Mouse (Mus musculus): ENCODE data around the gene Plekhg3. TPM values are rescaled to one million over a fixed set of nuclear protein-coding genes. Genes with fewer than 3 reads are reported as not detected.
A peak's percentile ranks its signal among the peaks of the same experiment; 100 is the strongest.

The Plekhg3 gene
- polyA plus RNA-seq, 1 experiment from 2014 or later, result 1.5 TPM

DNA sequence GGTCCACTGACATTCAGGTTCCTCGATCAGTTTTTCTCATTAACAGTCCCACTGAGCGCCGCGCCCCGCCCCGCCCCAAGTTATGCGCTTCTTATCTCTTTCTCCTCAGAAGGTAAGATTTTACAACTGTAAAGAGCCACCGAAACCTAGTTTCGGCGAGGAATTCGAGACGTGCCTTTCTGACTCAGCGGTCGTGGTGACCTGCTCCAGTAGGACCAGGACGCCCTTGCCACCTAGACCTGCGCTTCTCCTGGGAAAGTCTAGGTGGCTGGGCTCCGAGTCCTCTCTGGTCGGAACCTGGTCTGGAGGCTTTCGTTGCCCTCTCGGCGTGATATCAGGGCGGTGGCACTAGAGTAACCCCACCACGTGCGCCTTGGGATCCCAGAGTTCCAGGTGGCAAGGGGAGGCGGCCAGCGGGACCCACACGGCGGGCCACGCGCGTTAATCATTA, 2.3 kb downstream of the Plekhg3 start:
- Histone ChIP-seq H3K36me3 (ENCODE audit: control insufficient read depth, insufficient read depth, low read length) (no peaks in the 10 kb centered on the region), H3K27me3 (ENCODE audit: control insufficient read depth, insufficient read depth, low read length) (peaks cover 43% of the 10 kb centered on the region), H3K4me3 (ENCODE audit: low read depth, low read length) (peak overlapping the region; percentile 54), H3K4me1 (ENCODE audit: control insufficient read depth, insufficient read depth, low read length) (peaks cover 8% of the 10 kb centered on the region; the same call in 1 of the 2 replicates), H3K9me3 (ENCODE audit: control insufficient read depth, low read length) (no peaks in the 10 kb centered on the region), H3K9ac (ENCODE audit: low read length) (peak overlapping the region; percentile 62), H3K27ac (ENCODE audit: low read depth, low read length) (no peak overlapping the region), H3K4me2 (ENCODE audit: low read depth) (peak overlapping the region; percentile 94)
- ATAC-seq (ENCODE audit: insufficient read depth, low FRiP score, low TSS enrichment), result peak; percentile 24; the same call in 1 of the 2 replicates
- under 1% methylated on average over 31 of the region's 31 CpGs for whole genome bisulfite sequencing
- no peak for DNase-seq (ENCODE audit: low spot score)

- DNase-seq (ENCODE audit: low spot score), result peak; percentile 71
- Histone ChIP-seq H3K4me3 (ENCODE audit: low read depth, low read length) (peak overlapping the region; percentile 54), H3K9me3 (ENCODE audit: control insufficient read depth, low read length) (no peaks in the 10 kb centered on the region), H3K27ac (ENCODE audit: low read depth, low read length) (no peak overlapping the region), H3K27me3 (ENCODE audit: control insufficient read depth, insufficient read depth, low read length) (peaks cover 43% of the 10 kb centered on the region), H3K4me1 (ENCODE audit: control insufficient read depth, insufficient read depth, low read length) (peaks cover 8% of the 10 kb centered on the region; the same call in 1 of the 2 replicates), H3K9ac (ENCODE audit: low read length) (peak overlapping the region; percentile 62), H3K36me3 (ENCODE audit: control insufficient read depth, insufficient read depth, low read length) (no peaks in the 10 kb centered on the region), H3K4me2 (ENCODE audit: low read depth) (peak overlapping the region; percentile 94)
- under 1% methylated on average over 52 of the region's 74 CpGs for WGBS
- ATAC-seq (ENCODE audit: insufficient read depth, low FRiP score, low TSS enrichment), result peak; percentile 60
Measured at GRCm38 (mm10) chr12:76533377-76534222, 2.9 kb downstream of the Plekhg3 start.

DNA sequence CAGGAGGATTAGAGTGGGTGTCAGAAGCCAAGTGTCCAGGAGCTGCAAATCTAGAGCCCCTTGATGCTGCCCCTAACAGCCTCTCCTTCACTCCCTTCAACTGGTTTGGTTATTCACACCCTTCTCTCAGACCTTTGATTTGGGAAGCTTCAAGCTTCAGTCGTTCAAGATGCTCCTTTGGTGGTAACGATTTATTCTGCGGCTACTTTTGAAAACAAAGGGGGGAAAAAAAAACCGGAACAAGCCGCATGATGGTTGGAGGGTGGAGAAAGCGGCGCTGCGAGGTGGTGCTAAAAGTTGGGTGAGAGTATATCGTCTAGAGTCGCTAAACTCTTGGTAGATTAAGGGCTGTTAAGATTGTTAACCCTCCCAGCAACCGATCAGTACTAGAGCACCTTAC, 3.5 kb downstream of the Plekhg3 start:
- DNase-seq (ENCODE audit: low spot score), result no peak
- Histone ChIP-seq H3K36me3 (ENCODE audit: control insufficient read depth, insufficient read depth, low read length) (no peaks in the 10 kb centered on the region), H3K4me1 (ENCODE audit: control insufficient read depth, insufficient read depth, low read length) (peaks cover 8% of the 10 kb centered on the region; the same call in 1 of the 2 replicates), H3K9ac (ENCODE audit: low read length) (peak overlapping the region; percentile 62; the same call in 1 of the 2 replicates), H3K4me3 (ENCODE audit: low read depth, low read length) (peak overlapping the region; percentile 54), H3K27me3 (ENCODE audit: control insufficient read depth, insufficient read depth, low read length) (peaks cover 43% of the 10 kb centered on the region), H3K9me3 (ENCODE audit: control insufficient read depth, low read length) (no peaks in the 10 kb centered on the region), H3K27ac (ENCODE audit: low read depth, low read length) (no peak overlapping the region), H3K4me2 (ENCODE audit: low read depth) (peak overlapping the region; percentile 94)
- 1% methylated on average over 11 of the region's 11 CpGs for WGBS
- ATAC-seq (ENCODE audit: insufficient read depth, low FRiP score, low TSS enrichment), result no peak

GRCm38 (mm10) chr12:76534641-76535283, 4.1 kb downstream of the Plekhg3 start:
- no peak for DNase-seq (ENCODE audit: low spot score)
- H3K4me3 ChIP-seq (ENCODE audit: low read depth, low read length), result peak overlapping the region; percentile 54; the same call in 1 of the 2 replicates

DNA sequence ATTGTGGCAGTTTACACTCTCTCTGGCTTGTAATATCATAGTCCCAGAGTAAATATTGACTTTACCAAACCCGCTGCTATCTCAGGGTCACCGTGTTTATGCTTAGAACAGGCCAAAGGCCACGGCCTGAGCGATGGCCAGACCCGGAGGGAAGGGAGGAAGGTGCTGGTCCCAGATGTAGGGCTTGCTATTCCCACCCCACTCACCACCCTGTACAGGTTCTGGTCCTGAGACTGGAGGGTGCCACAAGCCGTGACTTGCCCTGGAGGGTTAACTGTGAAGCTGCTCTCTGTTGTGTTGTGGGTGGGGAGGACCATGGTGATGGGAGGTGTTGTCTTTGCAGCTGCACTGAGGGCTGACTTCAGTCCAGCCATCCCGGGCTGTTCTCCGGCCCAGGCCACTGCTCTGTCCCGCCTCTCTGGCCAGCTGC, 4.8 kb downstream of the Plekhg3 start:
- Histone ChIP-seq H3K27ac (ENCODE audit: low read depth, low read length) (no peak overlapping the region), H3K9ac (ENCODE audit: low read length) (no peak overlapping the region), H3K4me3 (ENCODE audit: low read depth, low read length) (no peak overlapping the region), H3K4me1 (ENCODE audit: control insufficient read depth, insufficient read depth, low read length) (peaks cover 8% of the 10 kb centered on the region; the same call in 1 of the 2 replicates), H3K36me3 (ENCODE audit: control insufficient read depth, insufficient read depth, low read length) (no peaks in the 10 kb centered on the region), H3K4me2 (ENCODE audit: low read depth) (no peak overlapping the region), H3K9me3 (ENCODE audit: control insufficient read depth, low read length) (no peaks in the 10 kb centered on the region), H3K27me3 (ENCODE audit: control insufficient read depth, insufficient read depth, low read length) (peaks cover 43% of the 10 kb centered on the region)
- no peak for ATAC-seq (ENCODE audit: insufficient read depth, low FRiP score, low TSS enrichment)
- DNase-seq (ENCODE audit: low spot score), result no peak
- WGBS, result 22% methylated on average over 9 of the region's 9 CpGs

More at GRCm38 (mm10) chr12:76534641-76535283, 4.1 kb downstream of the Plekhg3 start:
- Histone ChIP-seq H3K9me3 (ENCODE audit: control insufficient read depth, low read length) (no peaks in the 10 kb centered on the region), H3K27ac (ENCODE audit: low read depth, low read length) (no peak overlapping the region), H3K36me3 (ENCODE audit: control insufficient read depth, insufficient read depth, low read length) (no peaks in the 10 kb centered on the region), H3K4me2 (ENCODE audit: low read depth) (peak overlapping the region; percentile 94; the same call in 1 of the 2 replicates), H3K4me1 (ENCODE audit: control insufficient read depth, insufficient read depth, low read length) (peaks cover 8% of the 10 kb centered on the region; the same call in 1 of the 2 replicates), H3K9ac (ENCODE audit: low read length) (no peak overlapping the region), H3K27me3 (ENCODE audit: control insufficient read depth, insufficient read depth, low read length) (peaks cover 43% of the 10 kb centered on the region)
- ATAC-seq (ENCODE audit: insufficient read depth, low FRiP score, low TSS enrichment), result no peak
- 27% methylated on average over 9 of the region's 9 CpGs for WGBS

- DNase-seq (ENCODE audit: low spot score) (no peak), ATAC-seq (ENCODE audit: insufficient read depth, low FRiP score, low TSS enrichment) (no peak)
- no peak overlapping the region for H3K4me3 ChIP-seq (ENCODE audit: low read depth, low read length)
- no peaks in the 10 kb centered on the region for H3K9me3 ChIP-seq (ENCODE audit: control insufficient read depth, low read length)
- H3K36me3 ChIP-seq (ENCODE audit: control insufficient read depth, insufficient read depth, low read length), result no peaks in the 10 kb centered on the region
- peaks cover 38% of the 10 kb centered on the region for H3K27me3 ChIP-seq (ENCODE audit: control insufficient read depth, insufficient read depth, low read length)
- no peak overlapping the region for H3K27ac ChIP-seq (ENCODE audit: low read depth, low read length)
- no peak overlapping the region for H3K4me2 ChIP-seq (ENCODE audit: low read depth)
- H3K9ac ChIP-seq (ENCODE audit: low read length), result no peak overlapping the region
- WGBS, result 86% methylated on average over 8 of the region's 8 CpGs
- H3K4me1 ChIP-seq (ENCODE audit: control insufficient read depth, insufficient read depth, low read length), result peaks cover 8% of the 10 kb centered on the region; the same call in 1 of the 2 replicates
Measured at GRCm38 (mm10) chr12:76536591-76537153, 6.0 kb downstream of the Plekhg3 start.

DNA sequence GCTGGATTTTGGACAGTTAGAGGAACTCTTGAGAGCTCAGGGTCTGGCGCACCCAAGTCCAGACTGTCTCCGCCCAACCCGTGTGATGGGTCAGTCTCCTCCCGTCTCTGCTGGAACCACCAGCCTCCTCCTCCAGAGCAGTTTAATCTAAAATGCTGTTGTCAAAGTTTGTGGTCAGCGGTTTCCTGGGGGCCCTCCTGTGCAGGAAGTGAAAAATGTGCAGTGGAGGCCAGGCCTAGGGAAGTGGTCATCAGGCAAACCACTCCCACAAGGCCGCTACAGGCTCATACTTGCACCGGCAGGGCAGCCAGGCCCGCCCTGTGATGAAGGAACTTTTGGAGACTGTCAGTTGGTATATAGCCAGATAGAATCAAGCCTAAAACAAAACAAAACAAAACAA, 6.7 kb downstream of the Plekhg3 start:
- peaks cover 31% of the 10 kb centered on the region for H3K27me3 ChIP-seq (ENCODE audit: control insufficient read depth, insufficient read depth, low read length)
- ATAC-seq (ENCODE audit: insufficient read depth, low FRiP score, low TSS enrichment), result no peak
- 92% methylated on average over 8 of the region's 8 CpGs for WGBS

DNA sequence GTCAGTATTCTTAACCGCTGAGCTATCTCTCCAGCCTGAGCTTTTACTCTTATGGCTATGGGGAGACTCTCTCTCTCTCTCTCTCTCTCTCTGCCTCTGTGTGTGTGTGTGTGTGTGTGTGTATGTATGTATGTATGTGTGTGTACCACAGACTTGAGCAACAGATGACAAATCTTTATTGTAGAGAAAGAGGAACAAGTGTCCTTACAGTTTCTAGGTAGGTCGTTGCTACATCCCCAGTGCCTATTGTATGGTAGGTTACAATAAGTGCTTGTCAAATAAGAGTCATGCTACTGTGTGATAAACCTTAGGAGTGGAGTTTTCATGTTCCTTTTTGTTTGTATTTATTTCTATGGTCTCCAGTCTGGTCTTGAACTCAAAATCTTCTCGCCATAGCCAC, 9.5 kb downstream of the Plekhg3 start:
- Histone ChIP-seq H3K9me3 (ENCODE audit: control insufficient read depth, low read length) (no peaks in the 10 kb centered on the region), H3K36me3 (ENCODE audit: control insufficient read depth, insufficient read depth, low read length) (no peaks in the 10 kb centered on the region), H3K27ac (ENCODE audit: low read depth, low read length) (no peak overlapping the region), H3K4me1 (ENCODE audit: control insufficient read depth, insufficient read depth, low read length) (no peaks in the 10 kb centered on the region), H3K4me2 (ENCODE audit: low read depth) (no peak overlapping the region), H3K4me3 (ENCODE audit: low read depth, low read length) (no peak overlapping the region), H3K9ac (ENCODE audit: low read length) (no peak overlapping the region), H3K27me3 (ENCODE audit: control insufficient read depth, insufficient read depth, low read length) (peaks cover 5% of the 10 kb centered on the region; the same call in 1 of the 2 replicates)
- DNase-seq (ENCODE audit: low spot score), result no peak
- 89% methylated on average over 3 of the region's 3 CpGs for WGBS
- ATAC-seq (ENCODE audit: insufficient read depth, low FRiP score, low TSS enrichment), result no peak

More for the DNA sequence above, 6.7 kb downstream of the Plekhg3 start:
- Histone ChIP-seq H3K9ac (ENCODE audit: low read length) (no peak overlapping the region), H3K4me2 (ENCODE audit: low read depth) (no peak overlapping the region), H3K27ac (ENCODE audit: low read depth, low read length) (no peak overlapping the region), H3K4me3 (ENCODE audit: low read depth, low read length) (no peak overlapping the region), H3K9me3 (ENCODE audit: control insufficient read depth, low read length) (no peaks in the 10 kb centered on the region), H3K4me1 (ENCODE audit: control insufficient read depth, insufficient read depth, low read length) (peaks cover 5% of the 10 kb centered on the region; the same call in 1 of the 2 replicates), H3K36me3 (ENCODE audit: control insufficient read depth, insufficient read depth, low read length) (no peaks in the 10 kb centered on the region)
- DNase-seq (ENCODE audit: low spot score), result no peak

All from neural tube, embryonic 11.5 days (tissue).